Mouse (Mus musculus) MEL (cell line): ENCODE results near the gene Ablim2.

Experiments
- CTCF ChIP-seq, 3 experiments: IDR thresholded peaks in 2 of 3; conservative IDR thresholded peaks in 1 of 3; 2 replicates each; pipeline ENCODE4 v1.5.1; 2011 to 2012; ENCODE audit warnings: low read length in 3 of 3, low read depth in 2 of 3, mild to moderate bottlenecking in 2 of 3, improper control_type of control experiment in 1 of 3, inconsistent platforms in 1 of 3, mixed read lengths in 1 of 3, moderate library complexity in 1 of 3; ENCODE audit not compliant: control insufficient read depth in 1 of 3, insufficient read depth in 1 of 3, poor library complexity in 1 of 3, severe bottlenecking in 1 of 3
- GATA1 ChIP-seq: IDR thresholded peaks from 2 replicates; pipeline ENCODE4 v1.6.1; 2011; ENCODE audit warnings: low read depth, low read length, improper control_type of control experiment
- ZKSCAN1 ChIP-seq: IDR thresholded peaks from 2 replicates; pipeline ENCODE4 v1.6.1; 2012; ENCODE audit warnings: low read depth, mild to moderate bottlenecking, inconsistent platforms, low read length, improper control_type of control experiment, moderate library complexity

DNA sequence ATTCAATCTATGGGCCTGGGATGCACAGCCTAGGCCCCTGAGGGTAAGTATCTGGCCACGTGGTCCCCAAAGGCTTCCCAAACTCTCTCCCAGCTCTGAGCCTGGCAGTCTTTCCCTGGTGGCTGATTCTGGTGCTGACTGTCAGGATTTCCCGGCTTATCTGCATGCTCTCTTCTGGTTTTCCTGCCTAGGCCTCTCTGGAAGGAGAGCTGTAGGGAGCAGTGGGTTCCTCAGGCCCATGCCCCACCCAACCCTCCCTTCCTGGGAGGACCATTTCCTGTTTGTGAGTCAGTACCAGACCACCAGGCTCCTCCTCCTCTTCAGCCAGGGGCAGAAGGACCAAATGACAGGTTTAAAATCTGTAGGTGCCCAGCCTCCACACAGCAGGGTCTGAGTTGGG lies 35.0 kb upstream of the Ablim2 start:
- TF ChIP-seq GATA1 = no peak
- no peak for TF ChIP-seq ZKSCAN1
- no peak for TF ChIP-seq CTCF (IDR thresholded peaks at IDR 0.05 in 2 of 3, conservative IDR thresholded peaks at IDR 0.05 in 1 of 3; ENCODE audit: control insufficient read depth in 1 of 3, insufficient read depth in 1 of 3, low read depth in 2 of 3, low read length in 3 of 3, poor library complexity in 1 of 3, severe bottlenecking in 1 of 3)
